Mouse (Mus musculus) liver, adult 2 months (tissue): ENCODE measurements around the gene Mfsd13b.

Experiments
- CTCF ChIP-seq: fragments of 200-500 bp; IDR thresholded peaks from 2 replicates; pipeline ENCODE4 v1.5.1; 2011; ENCODE audit warnings: low read depth, low read length, control low read depth
- POLR2A ChIP-seq: fragments of 200-500 bp; IDR thresholded peaks from 2 replicates; pipeline ENCODE4 v1.6.1; 2011; ENCODE audit warnings: low read length, control low read depth; ENCODE audit not compliant: insufficient read depth; ENCODE audit errors: extremely low read depth

DNA sequence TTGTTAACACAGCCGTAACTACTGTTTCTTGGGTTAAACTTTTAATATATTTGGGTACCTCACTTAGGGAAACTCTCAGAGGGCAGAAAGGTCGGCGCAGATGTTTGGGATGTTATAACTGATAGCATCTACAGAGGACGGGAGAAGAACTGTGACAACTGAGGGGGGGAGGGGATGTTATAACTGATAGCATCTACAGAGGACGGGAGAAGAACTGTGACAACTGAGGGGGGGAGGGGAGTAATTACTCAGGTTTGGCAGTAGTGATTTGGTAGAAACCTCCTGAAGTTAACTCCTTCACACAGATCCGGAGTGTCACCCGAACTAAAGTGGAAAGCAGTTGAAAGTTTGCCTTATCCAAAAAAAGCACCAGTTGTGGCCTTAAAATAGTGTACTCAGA is 659 bp downstream of the Mfsd13b start:
- TF ChIP-seq CTCF (no peak), POLR2A (no peak)
